Mouse (Mus musculus): ENCODE measurements around the gene Flcn. TPM values are rescaled to one million over a fixed set of nuclear protein-coding genes. Genes with fewer than 3 reads are reported as not detected.
"Not testable (repeated sequence)": the region's sequence is repeated elsewhere in the genome, so short reads cannot be mapped to it uniquely, and the experiment has no call there.

Gene Flcn
- 10 to 100 TPM; 33.6 to 38.1 TPM for total RNA-seq (2021)

GRCm38 (mm10) chr11:59809670-59810474 lies at the start of gene Flcn:
Flcn (minus strand) TSS chr11:59810016.
- intact Hi-C loops (cut with DNase I): loop anchor here (2.0 kb wide), 1 partner anchor 31 kb away; no protein-coding TSS in a partner anchor
- peak; percentile 89 to 90 for DNase-seq

- intact Hi-C loops (cut with DNase I): no loop called here
- DNase-seq: no peak
Observed at GRCm38 (mm10) chr11:59852865-59853264, 43.0 kb upstream of the Flcn start.

- intact Hi-C loops (cut with DNase I): no loop called here
- peak; percentile 87 to 90 for DNase-seq
Observed at GRCm38 (mm10) chr11:59847891-59848884, 38.4 kb upstream of the Flcn start.

- intact Hi-C loops (cut with DNase I): no loop called here
Observed at GRCm38 (mm10) chr11:59847131-59847530, 37.3 kb upstream of the Flcn start.

GRCm38 (mm10) chr11:59846311-59846710 lies 36.5 kb upstream of the Flcn start:
- no peak for DNase-seq

More at GRCm38 (mm10) chr11:59847131-59847530, 37.3 kb upstream of the Flcn start:
- DNase-seq: peak; percentile 45 to 55

GRCm38 (mm10) chr11:59839459-59840126 lies 29.8 kb upstream of the Flcn start, which contains the start of gene Cops3:
Cops3 (minus strand) TSS chr11:59839838.
- intact Hi-C loops (cut with DNase I): no loop called here
- peak; percentile 97 to 98 for DNase-seq

More at GRCm38 (mm10) chr11:59846311-59846710, 36.5 kb upstream of the Flcn start:
- intact Hi-C loops (cut with DNase I): no loop called here

GRCm38 (mm10) chr11:59839008-59839458 lies 29.2 kb upstream of the Flcn start, which contains the start of gene Nt5m:
Nt5m (plus strand) TSS chr11:59839447.
- peak; percentile 96 to 97 for DNase-seq
- intact Hi-C loops (cut with DNase I): no loop called here

- no peak for DNase-seq
- intact Hi-C loops (cut with DNase I): no loop called here
Observed at GRCm38 (mm10) chr11:59838426-59838825, 28.6 kb upstream of the Flcn start.

- DNase-seq; intact Hi-C loops (cut with DNase I): not testable (repeated sequence)
Observed at GRCm38 (mm10) chr11:59837789-59838188, 28.0 kb upstream of the Flcn start.

GRCm38 (mm10) chr11:59821625-59822024 lies 11.8 kb upstream of the Flcn start:
- no peak for DNase-seq
- intact Hi-C loops (cut with DNase I): no loop called here

- intact Hi-C loops (cut with DNase I): no loop called here
- DNase-seq: no peak
Observed at GRCm38 (mm10) chr11:59817916-59818315, 8.1 kb upstream of the Flcn start.

- no peak for DNase-seq
- intact Hi-C loops (cut with DNase I): no loop called here
Observed at GRCm38 (mm10) chr11:59815482-59816065, 5.8 kb upstream of the Flcn start.

- DNase-seq: no peak
- intact Hi-C loops (cut with DNase I): no loop called here
Observed at GRCm38 (mm10) chr11:59814936-59815335, 5.1 kb upstream of the Flcn start.

GRCm38 (mm10) chr11:59814311-59814710 lies 4.5 kb upstream of the Flcn start:
- intact Hi-C loops (cut with DNase I): no loop called here
- DNase-seq: no peak

GRCm38 (mm10) chr11:59813276-59813675 lies 3.5 kb upstream of the Flcn start:
- DNase-seq: no peak
- intact Hi-C loops (cut with DNase I): no loop called here

- intact Hi-C loops (cut with DNase I): no loop called here
Observed at GRCm38 (mm10) chr11:59811211-59811610, 1.4 kb upstream of the Flcn start.

GRCm38 (mm10) chr11:59810480-59811158 lies 803 bp upstream of the Flcn start:
- intact Hi-C loops (cut with DNase I): no loop called here
- DNase-seq: peak in 1 of 2 experiments; percentile 6

More at GRCm38 (mm10) chr11:59811211-59811610, 1.4 kb upstream of the Flcn start:
- DNase-seq: peak; percentile 12 to 28

GRCm38 (mm10) chr11:59809071-59809669 lies 646 bp downstream of the Flcn start:
- intact Hi-C loops (cut with DNase I): loop anchor here (2.0 kb wide), 1 partner anchor 30 kb away; no protein-coding TSS in a partner anchor
- peak; percentile 74 for DNase-seq

All from heart, postnatal 10 days (tissue).